Mouse (Mus musculus) G1E (cell line): Measurements from ENCODE around the gene Amn1.

Source experiments
- CTCF ChIP-seq: IDR thresholded peaks from 2 replicates; pipeline ENCODE4 v1.5.1; 2012; ENCODE audit warnings: low read depth, low read length, inconsistent platforms, mixed read lengths
- GATA1 ChIP-seq: IDR thresholded peaks from 2 replicates; pipeline ENCODE4 v1.6.1; 2012; ENCODE audit warnings: borderline replicate concordance, low read length, inconsistent platforms, mixed read lengths
- GATA2 ChIP-seq: IDR thresholded peaks from 2 replicates; pipeline ENCODE4 v1.6.1; 2012; ENCODE audit warnings: low read depth, low read length, inconsistent platforms, borderline replicate concordance
- POLR2AphosphoS5 ChIP-seq: IDR thresholded peaks from 2 replicates; pipeline ENCODE4 v1.6.1; 2012; ENCODE audit warnings: low read depth, low read length, inconsistent platforms; ENCODE audit not compliant: insufficient replicate concordance
- TAL1 ChIP-seq: conservative IDR thresholded peaks from 2 replicates; pipeline ENCODE4 v1.6.1; 2012; ENCODE audit warnings: low read depth, low read length, inconsistent platforms, mixed read lengths

DNA sequence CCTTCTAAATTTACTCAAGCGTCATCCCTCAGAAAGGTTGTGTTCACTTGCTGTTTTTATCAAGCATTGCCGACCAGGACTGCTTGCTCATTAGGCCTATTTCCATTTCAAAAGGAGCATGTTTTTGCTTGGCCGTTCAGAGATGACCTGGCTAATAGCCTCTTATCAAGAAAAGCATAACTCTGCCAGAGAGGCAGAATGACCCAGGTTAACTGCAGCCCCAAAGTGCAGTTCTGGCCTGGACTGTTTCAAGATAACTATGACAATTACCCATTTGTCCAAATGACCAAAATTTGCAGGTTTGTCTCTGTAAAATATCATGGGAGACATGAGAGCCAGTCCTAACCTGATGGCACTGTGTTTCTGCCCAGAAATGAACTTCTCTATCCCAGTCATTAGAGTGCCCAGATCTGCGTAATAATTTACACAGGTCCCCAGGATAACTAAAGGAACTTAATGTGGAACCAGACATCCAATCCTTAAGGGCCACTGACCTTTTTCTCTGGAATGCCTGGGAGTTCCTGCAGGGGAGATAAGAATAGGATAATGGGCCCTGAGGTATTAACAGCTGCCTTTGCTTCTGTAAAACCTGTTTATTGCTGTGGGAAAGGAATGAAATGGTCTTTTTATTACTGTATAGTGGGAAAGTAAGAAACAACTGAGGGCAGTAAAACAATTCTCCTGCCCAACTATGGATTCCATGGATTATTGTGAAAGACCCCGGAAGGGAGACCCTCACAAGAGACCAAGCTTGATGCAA is 53.9 kb downstream of the Amn1 start:
- no peak for TF ChIP-seq CTCF
- no peak for TF ChIP-seq GATA2
- TF ChIP-seq GATA1: no peak
- no peak for TF ChIP-seq TAL1
- TF ChIP-seq POLR2AphosphoS5: no peak
